Mouse (Mus musculus): ENCODE data around the gene Hsd17b10. TPM values are rescaled to one million over a fixed set of nuclear protein-coding genes. Genes with fewer than 3 reads are reported as not detected.

Hsd17b10 gene
- total RNA-seq (2021), result 159 and 177 TPM in 2 replicates
- long read RNA-seq, transcript Hsd17b10-201 (6 exons, 962 nt), result major isoform, 141 of 153 reads
- long read RNA-seq, partial matches to known transcripts, result 0 of 153 reads
- long read RNA-seq, other reads (novel, unspliced or antisense), result 8 of 153 reads

DNA sequence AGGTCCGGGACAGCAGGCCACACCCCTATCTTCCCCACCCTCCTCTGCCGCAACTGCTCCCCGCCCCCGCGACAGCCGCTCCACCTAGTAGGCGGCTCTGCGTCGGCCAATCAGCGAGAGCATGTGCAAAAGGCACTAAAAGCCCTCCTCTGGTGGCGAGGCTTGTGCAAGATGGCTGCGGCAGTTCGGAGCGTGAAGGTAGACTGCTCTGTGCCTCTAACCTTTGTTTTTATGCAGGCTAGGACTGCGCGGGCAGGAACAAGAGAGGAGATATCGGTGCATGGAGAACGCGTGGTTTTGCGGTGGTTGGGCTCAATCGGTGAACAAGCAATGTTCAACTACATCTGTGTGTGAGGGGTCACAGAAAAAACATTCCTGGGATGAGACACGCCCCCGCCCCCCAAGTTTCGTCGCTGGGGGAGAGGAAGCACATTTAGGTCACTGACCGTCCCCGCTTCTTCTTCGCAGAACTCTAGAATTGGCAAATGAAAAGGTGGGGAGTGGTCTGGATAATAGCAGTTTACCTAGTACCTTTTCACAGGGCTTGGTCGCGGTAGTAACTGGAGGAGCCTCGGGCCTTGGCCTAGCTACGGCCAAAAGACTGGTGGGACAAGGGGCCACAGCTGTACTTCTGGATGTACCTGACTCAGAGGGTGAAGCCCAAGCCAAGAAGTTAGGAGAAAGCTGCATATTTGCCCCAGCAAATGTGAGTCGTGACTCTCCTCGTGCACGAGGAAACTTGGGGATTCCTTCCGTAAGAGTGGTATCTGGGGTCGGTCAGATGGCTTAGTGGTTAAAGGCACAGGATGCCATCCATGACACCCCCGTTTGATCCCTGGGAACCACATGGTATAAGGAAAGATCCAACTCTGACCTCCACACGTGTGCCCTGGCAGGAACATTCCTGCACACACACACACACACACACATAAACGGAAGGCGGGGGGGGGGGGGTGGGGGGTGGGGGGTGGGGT, at the start of gene Hsd17b10:
Hsd17b10 (plus strand) TSS at position 109 of the 974 bp plus-strand sequence.
- peak; percentile 89 for DNase-seq

DNA sequence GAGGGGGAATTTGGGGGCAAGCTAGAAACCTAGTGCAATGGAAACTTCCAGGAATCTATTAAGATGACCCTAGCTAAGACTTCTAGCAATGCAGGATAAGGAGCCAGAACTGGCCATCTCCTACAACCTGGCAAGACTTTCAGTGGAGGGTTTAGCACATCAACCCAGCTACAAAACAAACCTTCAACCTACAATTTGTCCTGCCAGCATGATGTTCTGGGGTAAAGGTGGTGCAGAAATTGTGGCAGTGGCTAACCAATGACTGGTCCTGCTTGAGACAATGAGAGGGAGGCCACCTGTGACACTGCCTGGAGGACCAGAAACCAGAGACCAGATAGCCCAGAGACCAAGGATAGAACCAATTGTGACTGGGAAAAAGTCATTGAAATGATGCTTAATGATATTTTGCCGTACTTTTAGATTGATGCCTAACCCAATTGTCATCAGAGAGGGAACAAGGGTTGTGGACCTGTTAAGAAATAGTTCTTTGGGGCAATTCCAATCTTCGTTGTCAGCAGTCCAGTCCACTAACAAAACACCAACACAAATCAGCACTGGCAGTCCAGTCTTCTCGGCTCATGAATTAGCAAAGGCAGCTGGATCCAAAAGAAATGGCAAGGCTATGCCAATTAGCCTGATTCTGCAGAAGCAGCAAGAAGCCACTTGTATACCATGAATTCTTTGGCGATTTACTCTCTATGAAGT, 2.5 kb upstream of the Hsd17b10 start:
- DNase-seq, result no peak

DNA sequence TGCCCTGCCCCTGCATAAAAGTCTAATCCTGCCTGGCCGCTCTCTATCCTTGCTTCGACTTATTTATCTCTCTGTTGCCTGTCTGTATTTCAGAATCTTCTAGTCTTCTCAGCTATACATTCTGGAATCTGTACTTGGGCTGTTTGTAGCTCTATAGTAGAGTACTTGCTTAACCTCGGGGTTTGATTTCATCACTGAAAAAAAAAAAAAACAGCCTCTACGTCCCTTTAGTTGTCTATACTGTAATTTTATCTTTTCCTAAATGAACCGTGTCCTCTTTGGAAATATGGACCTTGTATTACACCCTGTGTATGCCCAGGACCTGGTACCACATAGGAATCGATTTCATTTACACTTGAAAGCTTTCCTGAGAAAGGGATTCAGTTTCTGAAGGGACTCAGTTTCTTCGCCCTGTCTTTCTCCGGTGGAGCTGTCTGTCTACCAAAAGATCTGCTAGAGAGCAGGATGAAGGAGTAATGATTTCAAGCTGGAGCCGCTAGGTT, 412 bp upstream of the Hsd17b10 start:
- DNase-seq, result no peak

DNA sequence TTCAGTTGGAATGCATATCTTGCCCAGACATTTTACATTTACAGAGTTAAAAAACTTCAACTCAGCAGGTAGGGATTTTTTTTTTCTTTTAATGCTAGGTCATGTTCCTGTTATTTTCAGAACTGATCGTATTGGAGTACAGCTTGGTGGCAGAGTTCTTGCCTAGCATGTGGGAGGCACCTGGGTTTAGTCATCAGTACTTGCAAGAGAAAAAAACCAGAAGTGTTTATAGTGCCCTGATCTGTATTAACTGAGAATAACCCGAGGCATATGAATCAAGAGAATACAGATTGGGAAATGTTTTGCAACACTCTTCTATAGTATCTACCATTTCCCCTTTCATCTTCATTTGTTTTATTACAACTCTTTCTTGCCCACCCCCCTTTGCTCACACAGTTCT, 1.2 kb downstream of the Hsd17b10 start:
- DNase-seq, result no peak

- DNase-seq, result no peak
Observed at GRCm38 (mm10) chrX:152007863-152008262, 6.2 kb downstream of the Hsd17b10 start.

DNA sequence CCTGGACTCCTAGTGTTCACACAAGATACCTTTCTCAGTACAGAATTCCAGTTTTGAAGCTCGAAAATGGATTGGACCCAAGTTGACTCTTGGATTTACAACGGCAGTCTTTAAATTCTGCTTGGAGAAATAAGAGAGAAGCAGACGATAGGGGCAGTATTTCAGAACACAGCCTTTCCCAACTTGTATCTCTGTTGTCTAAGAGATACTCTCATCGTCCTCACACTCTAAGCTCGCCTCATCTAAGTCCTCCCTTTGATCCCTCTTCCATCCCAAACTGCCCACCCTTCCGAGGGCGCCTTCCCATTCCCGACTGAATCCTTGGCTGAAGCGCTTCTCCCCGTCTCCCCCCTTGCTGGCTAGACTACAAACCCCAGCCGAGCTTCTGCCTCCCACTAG, 14.1 kb downstream of the Hsd17b10 start:
- no peak for DNase-seq

DNA sequence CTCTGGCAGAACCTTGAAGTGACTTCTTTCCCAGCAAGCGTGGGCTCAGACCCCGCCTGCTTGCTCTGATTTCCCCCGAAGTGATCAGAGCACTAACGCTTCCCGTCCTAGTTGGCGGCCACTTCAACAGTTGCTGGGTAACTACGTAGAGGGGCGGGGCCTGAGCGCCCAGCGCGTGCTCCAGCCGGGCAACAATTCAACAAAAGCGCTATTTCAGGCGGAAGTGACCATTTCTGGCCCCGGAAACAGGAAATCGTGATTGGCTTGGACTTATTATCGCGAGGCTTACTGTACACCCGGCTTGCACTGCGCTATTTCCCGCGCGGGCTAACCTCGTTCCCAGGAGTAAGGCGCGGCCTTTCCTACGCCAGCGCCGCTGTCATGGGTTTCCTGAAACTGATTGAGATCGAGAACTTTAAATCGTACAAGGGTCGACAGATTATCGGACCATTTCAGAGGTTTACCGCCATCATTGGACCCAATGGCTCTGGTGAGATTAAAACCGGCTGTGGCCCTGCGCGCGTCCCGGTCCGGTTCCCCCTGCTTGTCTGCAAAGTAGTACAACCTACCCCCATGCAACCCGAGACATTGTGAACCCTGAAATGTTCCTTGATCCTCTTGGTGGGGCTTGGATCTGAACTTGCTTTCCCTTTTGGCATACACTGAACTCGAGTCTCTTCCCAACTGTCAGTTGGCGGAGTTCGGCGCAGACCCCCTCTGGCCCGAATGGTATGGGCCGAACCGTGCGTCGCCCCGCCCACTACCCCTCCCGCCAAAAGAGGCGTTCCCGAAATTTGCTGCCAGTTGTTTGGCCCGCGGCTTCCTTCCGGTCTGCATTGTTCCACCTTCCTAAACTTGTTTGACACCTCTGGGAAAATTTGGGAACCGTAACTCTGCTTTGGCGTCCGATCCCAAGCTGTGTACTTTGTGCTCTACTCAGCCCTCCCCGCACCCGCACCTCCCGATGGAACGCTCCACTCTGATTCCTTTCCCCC, 14.8 kb downstream of the Hsd17b10 start, which contains the start of the genes Ribc1 and Smc1a:
Ribc1 (minus strand) TSS at position 145 of the 995 bp plus-strand sequence.
Smc1a (plus strand) TSS at position 278 of the 995 bp plus-strand sequence.
- peak; percentile 79 for DNase-seq

DNA sequence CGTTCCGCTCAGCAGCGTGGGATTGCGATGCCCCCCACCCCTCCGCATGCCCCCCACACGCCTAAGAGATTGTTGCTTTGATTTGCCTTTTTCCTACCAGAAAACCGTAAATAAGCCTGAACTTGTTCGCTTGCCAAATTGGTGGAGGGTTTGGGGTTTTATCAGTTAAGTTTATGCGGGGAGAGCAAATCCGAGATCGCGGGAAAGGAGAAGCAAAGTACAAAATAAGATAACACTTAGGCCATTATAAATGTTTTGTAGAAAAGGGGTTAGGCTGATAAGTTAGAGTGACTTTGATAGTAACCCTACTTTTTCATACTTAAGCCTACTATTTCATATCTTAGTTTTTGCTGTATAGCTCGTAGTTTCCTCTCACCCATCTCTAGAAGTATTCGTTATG, 15.5 kb downstream of the Hsd17b10 start:
- DNase-seq, result no peak

- no peak for DNase-seq
Observed at GRCm38 (mm10) chrX:152019294-152019693, 17.6 kb downstream of the Hsd17b10 start.

GRCm38 (mm10) chrX:152039865-152040264, 38.2 kb downstream of the Hsd17b10 start:
- DNase-seq, result no peak

DNA sequence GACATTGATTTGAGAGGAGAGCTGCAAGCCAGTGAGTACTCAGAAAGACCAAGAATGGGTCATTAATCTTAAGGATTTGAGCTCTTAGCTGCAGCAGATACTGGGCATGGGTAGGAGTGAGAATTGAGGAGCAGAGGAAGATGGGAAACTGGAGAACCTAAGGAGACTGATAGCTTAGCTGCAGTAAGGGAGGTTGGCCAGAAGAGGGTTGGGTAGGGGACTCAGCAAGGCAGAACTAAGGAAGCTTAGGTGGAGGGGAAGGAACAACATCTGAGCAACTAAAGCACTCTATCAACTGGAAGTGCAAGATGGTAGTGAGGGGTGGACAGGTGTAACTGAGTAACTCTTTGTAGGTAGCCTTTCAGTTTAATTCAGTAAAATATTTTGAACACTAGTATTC, 45.6 kb downstream of the Hsd17b10 start:
- DNase-seq, result no peak

- DNase-seq, result no peak
Observed at GRCm38 (mm10) chrX:152052546-152052945, 50.9 kb downstream of the Hsd17b10 start.

Other genes starting within 250 kb of the Hsd17b10 start
- gene Huwe1, start 201.0 kb upstream of the Hsd17b10 start, total RNA-seq (2021), result 220 and 240 TPM in 2 replicates
- gene Ribc1, start 14.4 kb downstream of the Hsd17b10 start, total RNA-seq (2021), result 1.2 and 1.9 TPM in 2 replicates
- gene Smc1a, start 14.6 kb downstream of the Hsd17b10 start, total RNA-seq (2021), result 68.7 and 85.0 TPM in 2 replicates
- 27.6 and 32.0 TPM in 2 replicates for gene Iqsec2, start 142.4 kb downstream of the Hsd17b10 start, total RNA-seq (2021)
- gene Kdm5c, start 231.2 kb downstream of the Hsd17b10 start, total RNA-seq (2021), result 94.1 and 127 TPM in 2 replicates

Measured in adrenal gland, postnatal 25 days (tissue).